Mouse (Mus musculus) gastrocnemius, adult 18-20 months (tissue): ENCODE data around the gene Nin. TPM values are rescaled to one million over a fixed set of nuclear protein-coding genes. Genes with fewer than 3 reads are reported as not detected.

Source experiments
- DNase-seq: peaks from one replicate; pipeline ENCODE4 v3.0.0; 2021; ENCODE audit warnings: low spot score
- total RNA-seq, 2 experiments: library from RNA; stranded (reverse); gene quantifications; 2 replicates each; pipeline ENCODE4 v1.2.3; 2021

Nin gene
- total RNA-seq, 2 experiments from 2014 or later, result 22.2 to 33.3 TPM

- no peak for DNase-seq
Observed at GRCm38 (mm10) chr12:70126626-70127025, 13.1 kb upstream of the Nin start.

GRCm38 (mm10) chr12:70119552-70119951 lies 6.0 kb upstream of the Nin start:
- no peak for DNase-seq

GRCm38 (mm10) chr12:70118721-70119345 lies 5.3 kb upstream of the Nin start:
- DNase-seq, result peak; percentile 32

GRCm38 (mm10) chr12:70117146-70117545 lies 3.6 kb upstream of the Nin start:
- no peak for DNase-seq

DNA sequence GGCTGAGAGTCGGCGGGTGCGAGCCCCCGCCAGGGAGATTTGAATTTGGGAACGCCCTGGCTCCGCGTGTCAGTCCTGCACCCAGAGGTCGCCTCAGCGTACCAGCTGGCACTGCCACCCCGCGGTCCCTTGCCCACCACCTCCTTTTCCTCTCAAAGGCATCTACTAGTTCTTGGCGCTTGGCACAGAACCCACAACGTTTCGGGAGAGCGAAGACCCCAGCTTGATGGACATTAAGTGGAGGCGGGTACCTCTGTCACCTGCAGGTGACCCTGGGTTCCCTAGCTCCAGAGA lies 1.5 kb downstream of the Nin start:
- no peak for DNase-seq

- DNase-seq, result peak; percentile 71
Observed at GRCm38 (mm10) chr12:70111367-70112089, 2.0 kb downstream of the Nin start.

GRCm38 (mm10) chr12:70111117-70111366 lies 2.5 kb downstream of the Nin start:
- no peak for DNase-seq

DNA sequence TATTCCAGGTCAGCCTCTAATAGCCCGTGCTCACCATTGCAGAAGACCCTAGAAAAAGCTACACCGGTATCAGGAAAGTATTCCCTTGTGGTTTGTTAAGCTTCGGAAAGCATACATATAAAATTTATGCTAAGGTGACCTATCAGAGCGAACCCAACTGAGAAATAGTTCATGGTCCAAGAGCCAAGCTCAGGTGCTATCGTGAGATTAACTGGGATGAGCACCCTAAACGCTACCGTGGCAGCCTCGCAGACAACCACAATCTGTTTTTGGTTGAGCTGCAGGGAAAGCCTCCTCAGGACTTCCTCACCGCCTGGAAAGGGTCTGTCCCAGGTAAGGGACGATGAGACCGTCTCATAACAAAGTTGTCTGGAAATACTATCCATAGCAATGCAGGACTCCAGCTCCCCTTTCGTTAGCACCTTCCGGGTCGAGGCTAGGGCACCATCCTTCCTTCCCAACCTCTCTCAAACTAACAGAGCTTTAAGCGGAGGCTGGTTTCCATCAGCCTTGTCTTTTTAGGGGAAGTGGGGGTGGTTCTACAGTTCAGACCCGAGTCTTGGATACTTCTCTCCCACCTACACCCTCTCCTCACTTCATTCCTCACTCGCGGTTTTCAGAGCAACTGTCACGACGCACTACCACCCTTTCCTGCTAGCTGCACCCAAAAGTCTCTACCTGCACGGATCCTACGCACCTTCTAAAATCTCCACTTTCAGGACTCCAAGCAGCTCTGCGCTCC lies 3.0 kb downstream of the Nin start:
- DNase-seq, result no peak

GRCm38 (mm10) chr12:70109921-70110320 lies 3.6 kb downstream of the Nin start:
- DNase-seq, result peak; percentile 18

- no peak for DNase-seq
Observed at GRCm38 (mm10) chr12:70108104-70108503, 5.4 kb downstream of the Nin start.

DNA sequence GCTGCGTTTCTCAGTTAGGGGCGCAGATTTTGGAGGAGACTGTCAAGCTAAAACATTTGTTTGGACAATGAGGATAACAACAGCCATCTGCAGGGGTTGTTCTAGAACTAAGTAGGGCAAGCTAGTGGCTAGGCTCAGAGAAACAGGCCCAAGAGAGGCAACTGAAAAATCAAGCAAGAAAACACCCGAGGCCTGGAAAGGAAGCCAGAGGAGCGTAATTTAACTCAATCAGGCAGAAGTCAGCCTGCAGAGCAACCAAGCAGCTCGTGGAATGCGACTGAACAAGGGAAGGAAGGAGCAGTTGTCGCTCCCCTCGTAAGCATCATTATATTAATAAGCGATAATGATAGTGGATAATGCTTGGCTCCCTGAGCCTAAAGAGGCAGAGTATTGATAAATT lies 7.0 kb downstream of the Nin start:
- DNase-seq, result peak; percentile 22

DNA sequence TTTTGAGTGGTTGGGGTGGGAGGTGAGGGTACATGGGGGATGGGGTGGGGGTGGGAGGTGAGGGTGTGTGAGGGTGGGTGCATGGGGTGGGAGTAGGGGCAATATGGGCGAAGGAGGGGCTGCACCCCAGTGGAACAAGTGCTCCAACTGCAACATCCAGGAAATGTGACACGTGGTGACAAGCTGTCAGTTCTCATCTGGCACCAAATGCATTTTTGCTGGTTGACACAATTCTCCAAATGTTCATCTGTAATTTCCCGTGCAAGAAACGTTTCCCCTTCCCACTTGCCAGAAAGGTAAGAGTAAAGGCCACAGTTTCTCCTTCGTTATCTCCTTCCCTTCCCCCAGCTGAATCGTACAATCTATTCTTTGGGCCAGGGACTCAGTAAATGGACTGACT lies 7.6 kb downstream of the Nin start:
- DNase-seq, result no peak

DNA sequence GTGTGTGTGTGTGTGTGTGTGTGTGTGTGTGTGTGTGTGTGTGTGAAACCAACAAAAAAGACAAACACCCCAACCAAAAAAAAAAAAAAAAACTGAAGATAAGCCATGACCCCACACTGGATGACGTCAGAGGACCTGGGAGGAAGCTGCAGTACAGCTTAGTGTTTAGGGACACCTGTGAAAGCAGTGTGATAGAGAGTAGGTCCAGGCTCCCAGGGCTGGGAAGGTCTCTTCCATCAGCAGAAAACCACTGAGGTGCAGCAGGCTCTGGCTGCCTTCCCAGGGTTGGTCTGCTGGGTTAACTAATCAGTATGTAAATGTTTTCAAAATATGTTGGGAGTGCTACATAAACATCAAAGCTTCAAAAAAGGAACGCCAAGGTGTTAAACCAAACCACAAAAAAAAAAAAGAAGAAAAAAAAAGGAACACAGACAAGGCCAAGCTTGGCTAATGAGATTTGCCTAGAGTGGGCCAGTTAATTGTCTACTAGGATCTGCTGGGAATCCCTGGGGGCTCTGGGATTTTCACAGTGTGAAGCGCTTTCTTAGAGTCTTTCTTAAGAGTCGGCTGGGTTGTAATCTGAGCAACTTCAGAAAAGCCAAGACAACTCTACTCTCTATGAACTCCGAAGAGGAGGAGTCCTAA lies 8.6 kb downstream of the Nin start:
- DNase-seq, result no peak

- DNase-seq, result peak; percentile 43
Observed at GRCm38 (mm10) chr12:70104199-70104598, 9.3 kb downstream of the Nin start.

DNA sequence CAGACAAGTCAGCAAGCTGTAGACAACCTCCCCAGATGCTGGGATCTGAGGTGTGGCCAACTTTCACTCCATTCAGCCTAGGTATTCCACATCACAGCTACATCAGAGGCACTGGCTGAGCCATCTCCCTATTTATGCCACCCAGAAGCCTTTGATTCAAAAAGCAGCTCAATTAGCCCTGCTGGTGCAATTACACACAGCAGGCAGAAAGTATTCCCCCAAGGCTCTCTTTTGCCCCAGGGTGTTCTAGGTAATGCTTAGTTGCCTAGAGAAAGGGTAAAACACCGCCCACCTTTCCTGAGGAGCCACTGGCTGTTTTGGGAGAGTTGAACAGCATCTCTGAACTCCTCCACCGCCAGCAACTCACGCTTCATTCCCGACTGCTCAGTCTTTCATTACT lies 10.3 kb downstream of the Nin start:
- no peak for DNase-seq

DNA sequence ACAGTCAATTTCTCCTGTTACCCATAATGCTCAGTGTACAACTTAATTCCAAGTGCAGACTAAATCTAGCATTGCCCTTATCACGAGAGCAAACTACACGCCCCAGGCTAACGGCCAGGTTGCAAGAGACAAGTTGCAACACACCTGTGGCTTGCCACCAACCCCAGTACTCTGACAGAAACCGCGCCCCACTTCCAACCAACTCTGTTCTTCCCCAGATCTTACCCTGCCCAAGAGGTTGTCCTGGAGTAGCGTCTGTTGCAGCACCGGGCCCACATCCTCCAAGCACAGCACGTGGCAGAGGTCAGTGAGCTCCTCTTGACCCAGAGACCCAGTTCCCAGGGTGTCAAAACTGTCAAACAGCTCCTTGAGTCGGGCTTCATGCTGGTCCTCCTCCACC lies 11.1 kb downstream of the Nin start:
- DNase-seq, result no peak

GRCm38 (mm10) chr12:70101823-70102222 lies 11.7 kb downstream of the Nin start:
- DNase-seq, result no peak

GRCm38 (mm10) chr12:70097901-70098300 lies 15.6 kb downstream of the Nin start:
- peak; percentile 51 for DNase-seq

- no peak for DNase-seq
Observed at GRCm38 (mm10) chr12:70097316-70097715, 16.2 kb downstream of the Nin start.

GRCm38 (mm10) chr12:70093266-70093893 lies 20.1 kb downstream of the Nin start:
- no peak for DNase-seq

DNA sequence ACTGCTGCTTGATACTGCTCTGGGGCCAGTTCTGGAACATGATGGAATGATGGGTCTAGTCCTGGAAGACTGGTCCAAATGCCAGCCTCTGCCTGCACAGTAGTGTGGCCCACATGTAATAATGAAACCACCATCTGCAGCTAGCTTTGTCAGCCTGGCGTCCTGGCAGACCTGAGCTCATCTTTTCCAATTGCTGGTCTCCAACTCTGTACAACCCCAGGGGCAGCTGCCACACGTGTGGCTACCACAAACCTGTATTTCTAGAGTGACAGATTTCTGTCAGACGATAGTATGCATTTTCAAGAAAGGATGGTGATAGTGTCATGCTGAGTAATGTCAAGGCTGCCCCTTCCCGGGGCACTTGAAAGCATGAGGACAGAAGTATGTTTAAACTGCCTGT lies 25.2 kb downstream of the Nin start:
- no peak for DNase-seq

GRCm38 (mm10) chr12:70085351-70085750 lies 28.2 kb downstream of the Nin start:
- no peak for DNase-seq
